Mouse (Mus musculus) MEL (cell line): ENCODE results near the gene Wscd1. TPM values are rescaled to one million over a fixed set of nuclear protein-coding genes. Genes with fewer than 3 reads are reported as not detected.

Experiments
- DNase-seq: peaks from one replicate; pipeline ENCODE4 v3.0.0; 2011; ENCODE audit warnings: low read depth, low spot score
- H3K27ac ChIP-seq: 2 replicates; pipeline ENCODE4 v1.5.1; 2012; ENCODE audit warnings: low read depth, mild to moderate bottlenecking, control low read depth, low read length, moderate library complexity; ENCODE audit not compliant: control insufficient read depth
- H3K27me3 ChIP-seq, 2 experiments: fragments of 150-350 bp in 1 of 2; sonication (generic) in 1 of 2; 2 replicates each; pipeline ENCODE4 v1.6.1; 2012; ENCODE audit warnings: low read length in 2 of 2, mild to moderate bottlenecking in 2 of 2, improper control_type of control experiment in 1 of 2, moderate library complexity in 1 of 2; ENCODE audit not compliant: insufficient read depth in 2 of 2, control insufficient read depth in 1 of 2
- H3K36me3 ChIP-seq, 2 experiments: 2 replicates each; pipeline ENCODE4 v1.6.1; 2012 to 2014; ENCODE audit warnings: low read length in 2 of 2, improper control_type of control experiment in 1 of 2, inconsistent platforms in 1 of 2, mild to moderate bottlenecking in 1 of 2; ENCODE audit not compliant: insufficient read depth in 2 of 2, control insufficient read depth in 1 of 2
- H3K4me1 ChIP-seq, 2 experiments: fragments of 150-350 bp in 1 of 2; sonication (generic) in 1 of 2; 2 replicates each; pipeline ENCODE4 v1.6.1; 2012; ENCODE audit warnings: low read length in 2 of 2, improper control_type of control experiment in 1 of 2, mild to moderate bottlenecking in 1 of 2; ENCODE audit not compliant: insufficient read depth in 2 of 2, control insufficient read depth in 1 of 2
- H3K4me3 ChIP-seq, 2 experiments: fragments of 150-350 bp in 1 of 2; sonication (generic) in 1 of 2; 2 replicates each; pipeline ENCODE4 v1.5.1; 2012; ENCODE audit warnings: low read depth in 2 of 2, low read length in 2 of 2, mild to moderate bottlenecking in 2 of 2, moderate library complexity in 2 of 2, control low read depth in 1 of 2, improper control_type of control experiment in 1 of 2; ENCODE audit not compliant: control insufficient read depth in 1 of 2, insufficient read depth in 1 of 2
- H3K79me2 ChIP-seq: 2 replicates; pipeline ENCODE4 v1.6.1; 2012; ENCODE audit warnings: mild to moderate bottlenecking, low read length, moderate library complexity; ENCODE audit not compliant: control insufficient read depth, poor library complexity, insufficient read depth
- H3K9ac ChIP-seq: 2 replicates; pipeline ENCODE4 v1.6.1; 2012; ENCODE audit warnings: low read depth, mild to moderate bottlenecking, control low read depth, low read length, moderate library complexity; ENCODE audit not compliant: control insufficient read depth, poor library complexity, severe bottlenecking
- H3K9me3 ChIP-seq: fragments of 150-350 bp; sonication (generic); replicated peaks from 2 replicates; pipeline ENCODE4 v1.6.1; 2012; ENCODE audit warnings: mild to moderate bottlenecking, low read length, improper control_type of control experiment, moderate library complexity; ENCODE audit not compliant: insufficient read depth
- BHLHE40 ChIP-seq: IDR thresholded peaks from 2 replicates; pipeline ENCODE4 v1.6.1; 2012; ENCODE audit warnings: low read depth, mild to moderate bottlenecking, inconsistent platforms, low read length, improper control_type of control experiment, borderline replicate concordance
- CHD1 ChIP-seq: IDR thresholded peaks from 2 replicates; pipeline ENCODE4 v1.6.1; 2012; ENCODE audit warnings: low read depth, mild to moderate bottlenecking, inconsistent platforms, low read length, improper control_type of control experiment
- CTCF ChIP-seq, 3 experiments: IDR thresholded peaks in 2 of 3; conservative IDR thresholded peaks in 1 of 3; 2 replicates each; pipeline ENCODE4 v1.5.1; 2011 to 2012; ENCODE audit warnings: low read length in 3 of 3, low read depth in 2 of 3, mild to moderate bottlenecking in 2 of 3, improper control_type of control experiment in 1 of 3, inconsistent platforms in 1 of 3, mixed read lengths in 1 of 3, moderate library complexity in 1 of 3; ENCODE audit not compliant: control insufficient read depth in 1 of 3, insufficient read depth in 1 of 3, poor library complexity in 1 of 3, severe bottlenecking in 1 of 3
- E2F4 ChIP-seq: IDR thresholded peaks from 2 replicates; pipeline ENCODE4 v1.6.1; 2011; ENCODE audit warnings: low read depth, low read length, improper control_type of control experiment, borderline replicate concordance
- ELF1 ChIP-seq: IDR thresholded peaks from 2 replicates; pipeline ENCODE4 v1.6.1; 2014; ENCODE audit warnings: low read depth, mild to moderate bottlenecking, inconsistent platforms, low read length, improper control_type of control experiment, moderate library complexity
- ETS1 ChIP-seq: IDR thresholded peaks from 2 replicates; pipeline ENCODE4 v1.6.1; 2012; ENCODE audit warnings: low read depth, mild to moderate bottlenecking, inconsistent platforms, low read length, improper control_type of control experiment, moderate library complexity
- GABPA ChIP-seq: IDR thresholded peaks from 2 replicates; pipeline ENCODE4 v1.6.1; 2012; ENCODE audit warnings: low read depth, mild to moderate bottlenecking, inconsistent platforms, low read length, improper control_type of control experiment, moderate library complexity
- GATA1 ChIP-seq: IDR thresholded peaks from 2 replicates; pipeline ENCODE4 v1.6.1; 2011; ENCODE audit warnings: low read depth, low read length, improper control_type of control experiment
- HCFC1 ChIP-seq: IDR thresholded peaks from 2 replicates; pipeline ENCODE4 v1.6.1; 2012; ENCODE audit warnings: low read depth, mild to moderate bottlenecking, inconsistent platforms, low read length, improper control_type of control experiment, moderate library complexity
- JUND ChIP-seq: IDR thresholded peaks from 2 replicates; pipeline ENCODE4 v1.6.1; 2011; ENCODE audit warnings: low read depth, mild to moderate bottlenecking, improper control_type of control experiment, low read length
- MAZ ChIP-seq: IDR thresholded peaks from 2 replicates; pipeline ENCODE4 v1.6.1; 2012; ENCODE audit warnings: low read depth, mild to moderate bottlenecking, inconsistent platforms, low read length, improper control_type of control experiment
- MEF2A ChIP-seq: IDR thresholded peaks from 2 replicates; pipeline ENCODE4 v1.6.1; 2014; ENCODE audit warnings: low read depth, mild to moderate bottlenecking, inconsistent platforms, low read length, improper control_type of control experiment; ENCODE audit not compliant: poor library complexity, insufficient replicate concordance, severe bottlenecking; ENCODE audit errors: extremely low read depth
- MXI1 ChIP-seq: IDR thresholded peaks from 2 replicates; pipeline ENCODE4 v1.6.1; 2011; ENCODE audit warnings: mild to moderate bottlenecking, low read depth, low read length, improper control_type of control experiment
- MYB ChIP-seq: IDR thresholded peaks from 2 replicates; pipeline ENCODE4 v1.6.1; 2011; ENCODE audit warnings: mild to moderate bottlenecking, low read depth, low read length, improper control_type of control experiment
- POLR2A ChIP-seq, 2 experiments: IDR thresholded peaks; 2 replicates each; pipeline ENCODE4 v1.6.1; 2011 to 2012; ENCODE audit warnings: low read length in 2 of 2, mild to moderate bottlenecking in 2 of 2, control low read depth in 1 of 2, improper control_type of control experiment in 1 of 2, low read depth in 1 of 2, moderate library complexity in 1 of 2; ENCODE audit not compliant: control insufficient read depth in 1 of 2, insufficient read depth in 1 of 2, poor library complexity in 1 of 2
- POLR2AphosphoS5 ChIP-seq: IDR thresholded peaks from 2 replicates; pipeline ENCODE4 v1.6.1; 2012; ENCODE audit warnings: low read depth, borderline replicate concordance, mild to moderate bottlenecking, inconsistent platforms, low read length, moderate library complexity, mixed read lengths
- RCOR1 ChIP-seq: IDR thresholded peaks from 2 replicates; pipeline ENCODE4 v1.6.1; 2012; ENCODE audit warnings: low read depth, mild to moderate bottlenecking, inconsistent platforms, low read length, improper control_type of control experiment
- SIN3A ChIP-seq: IDR thresholded peaks from 2 replicates; pipeline ENCODE4 v1.6.1; 2012; ENCODE audit warnings: low read length, improper control_type of control experiment, inconsistent platforms
- SMC3 ChIP-seq: IDR thresholded peaks from 2 replicates; pipeline ENCODE4 v1.6.1; 2011; ENCODE audit warnings: low read depth, low read length, improper control_type of control experiment
- TAL1 ChIP-seq: IDR thresholded peaks from 2 replicates; pipeline ENCODE4 v1.6.1; 2012; ENCODE audit warnings: mild to moderate bottlenecking, inconsistent platforms, low read length, moderate library complexity, mixed read lengths
- USF1 ChIP-seq: IDR thresholded peaks from 2 replicates; pipeline ENCODE4 v1.6.1; 2014; ENCODE audit warnings: low read depth, mild to moderate bottlenecking, inconsistent platforms, low read length, improper control_type of control experiment, moderate library complexity
- ZMIZ1 ChIP-seq: IDR thresholded peaks from 2 replicates; pipeline ENCODE4 v1.6.1; 2012; ENCODE audit warnings: low read depth, mild to moderate bottlenecking, inconsistent platforms, low read length, improper control_type of control experiment, moderate library complexity
- ZNF384 ChIP-seq: IDR thresholded peaks from 2 replicates; pipeline ENCODE4 v1.6.1; 2012; ENCODE audit warnings: low read depth, mild to moderate bottlenecking, inconsistent platforms, low read length, improper control_type of control experiment
- polyA plus RNA-seq, 2 experiments: library from polyadenylated mRNA; stranded (reverse) in 1 of 2; unstranded in 1 of 2; fragments of >175 nt in 1 of 2; fragments of >200 nt in 1 of 2; gene quantifications; 2 replicates each; pipeline versions ENCODE4 v1.2.1 to v1.2.4; 2012; ENCODE audit warnings: low replicate concordance in 2 of 2, low read depth in 1 of 2; ENCODE audit not compliant: insufficient read length in 2 of 2, insufficient read depth in 1 of 2, missing spikeins in 1 of 2
- total RNA-seq: library from RNA; depleted of rRNA; stranded (reverse); fragments of 300-350 nt; gene quantifications from 2 replicates; pipeline ENCODE4 v1.2.3, GENCODE M21; 2012

Wscd1 gene
- total and polyA plus RNA-seq, 3 experiments: not detected

DNA sequence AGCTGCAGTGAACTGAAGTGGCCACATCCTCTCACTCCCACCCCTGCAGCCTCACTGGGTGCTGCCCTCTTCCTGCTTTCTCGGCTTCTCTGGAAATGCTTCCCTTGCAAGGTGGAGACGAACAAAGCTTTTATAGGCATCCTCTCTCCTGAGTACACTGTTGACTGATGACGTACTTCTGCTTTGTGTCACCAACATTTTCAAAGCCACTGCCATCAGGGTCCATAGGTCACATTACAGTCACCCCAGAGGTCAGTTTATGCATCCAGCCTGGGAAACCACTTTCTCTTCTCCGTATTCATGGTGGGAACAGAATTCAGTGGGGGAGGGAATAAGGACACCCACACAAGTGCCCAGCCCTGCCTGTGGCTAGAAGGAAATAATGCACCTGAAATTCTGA, 23.1 kb downstream of the Wscd1 start:
- no peak overlapping the region for H3K27ac ChIP-seq
- H3K36me3 ChIP-seq: no peaks in the 10 kb centered on the region
- H3K9me3 ChIP-seq: no peaks in the 10 kb centered on the region
- TF ChIP-seq MAZ (no peak), JUND (no peak), ZMIZ1 (no peak), ETS1 (no peak), RCOR1 (no peak), SIN3A (no peak), GABPA (no peak), HCFC1 (no peak), POLR2A (IDR thresholded peaks at IDR 0.05; ENCODE audit: control insufficient read depth in 1 of 2, insufficient read depth in 1 of 2, low read depth in 1 of 2, low read length in 2 of 2, poor library complexity in 1 of 2) (no peak), MYB (no peak), TAL1 (no peak), SMC3 (no peak), USF1 (no peak), E2F4 (no peak)
- TF ChIP-seq, all 39 proteins: peak for 0
- Histone ChIP-seq H3K9ac (no peak overlapping the region), H3K4me1 (no peaks in the 10 kb centered on the region), H3K27me3 (no peaks in the 10 kb centered on the region), H3K79me2 (no peaks in the 10 kb centered on the region), H3K4me3 (no peak overlapping the region)
- no peak for DNase-seq

DNA sequence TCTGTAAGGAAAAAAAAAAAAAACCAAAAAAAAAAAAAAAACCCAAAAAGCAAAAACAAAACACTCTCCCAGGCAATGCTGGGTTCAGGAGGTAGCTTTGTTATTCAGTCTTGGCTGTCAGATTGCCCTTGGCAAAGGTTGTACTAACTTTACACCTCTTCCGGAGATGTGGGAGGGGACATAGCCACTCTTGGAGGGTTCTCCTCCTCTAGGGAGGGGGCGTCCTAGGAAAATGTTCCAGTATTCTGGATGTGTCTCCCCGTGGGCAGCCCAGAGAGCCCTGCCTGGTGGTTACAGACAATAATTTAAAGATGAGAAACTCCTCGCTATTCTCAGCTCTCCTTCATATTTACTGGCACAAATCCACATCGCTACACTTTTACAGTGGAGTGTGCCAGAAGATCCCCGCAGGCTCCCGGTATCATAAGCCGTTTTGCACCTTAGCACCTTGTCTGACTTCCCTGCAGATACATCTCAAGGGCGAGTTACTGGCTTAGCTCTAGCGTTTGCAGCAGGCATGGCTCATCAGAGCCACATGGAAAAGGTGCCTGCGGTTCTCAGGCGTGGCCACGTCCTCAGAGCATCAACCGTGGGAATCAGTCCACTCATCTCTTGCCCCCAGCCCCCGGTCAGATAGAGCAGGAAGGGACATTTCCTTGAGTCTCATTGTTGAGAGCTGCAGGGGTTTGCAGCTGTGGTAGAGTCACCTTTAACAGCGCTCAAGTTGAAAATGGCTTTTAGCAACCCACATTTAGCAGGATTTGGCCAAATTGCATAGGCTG, 24.5 kb downstream of the Wscd1 start:
- Histone ChIP-seq H3K9me3 (no peaks in the 10 kb centered on the region), H3K27ac (no peak overlapping the region), H3K36me3 (no peaks in the 10 kb centered on the region), H3K9ac (no peak overlapping the region), H3K4me3 (no peak overlapping the region), H3K79me2 (no peaks in the 10 kb centered on the region), H3K4me1 (no peaks in the 10 kb centered on the region), H3K27me3 (no peaks in the 10 kb centered on the region)
- DNase-seq: no peak
- TF ChIP-seq POLR2AphosphoS5: no peak
- TF ChIP-seq MXI1: no peak
- TF ChIP-seq ELF1: no peak
- no peak for TF ChIP-seq MEF2A
- no peak for TF ChIP-seq GABPA
- no peak for TF ChIP-seq ZNF384
- TF ChIP-seq CTCF (IDR thresholded peaks at IDR 0.05 in 2 of 3, conservative IDR thresholded peaks at IDR 0.05 in 1 of 3; ENCODE audit: control insufficient read depth in 1 of 3, insufficient read depth in 1 of 3, low read depth in 2 of 3, low read length in 3 of 3, poor library complexity in 1 of 3, severe bottlenecking in 1 of 3): no peak
- no peak for TF ChIP-seq HCFC1
- no peak for TF ChIP-seq SMC3
- no peak for TF ChIP-seq SIN3A
- no peak for TF ChIP-seq CHD1
- TF ChIP-seq BHLHE40: no peak
- TF ChIP-seq ETS1: no peak
- TF ChIP-seq POLR2A (IDR thresholded peaks at IDR 0.05; ENCODE audit: control insufficient read depth in 1 of 2, insufficient read depth in 1 of 2, low read depth in 1 of 2, low read length in 2 of 2, poor library complexity in 1 of 2): no peak
- no peak for TF ChIP-seq GATA1
